Mouse (Mus musculus) cerebellum, adult 11 months (tissue): Measurements from ENCODE around the gene Asb11.

Experiments used
- DNase-seq: peaks from one replicate; pipeline ENCODE4 v3.0.0; 2022

Asb11 gene

DNA sequence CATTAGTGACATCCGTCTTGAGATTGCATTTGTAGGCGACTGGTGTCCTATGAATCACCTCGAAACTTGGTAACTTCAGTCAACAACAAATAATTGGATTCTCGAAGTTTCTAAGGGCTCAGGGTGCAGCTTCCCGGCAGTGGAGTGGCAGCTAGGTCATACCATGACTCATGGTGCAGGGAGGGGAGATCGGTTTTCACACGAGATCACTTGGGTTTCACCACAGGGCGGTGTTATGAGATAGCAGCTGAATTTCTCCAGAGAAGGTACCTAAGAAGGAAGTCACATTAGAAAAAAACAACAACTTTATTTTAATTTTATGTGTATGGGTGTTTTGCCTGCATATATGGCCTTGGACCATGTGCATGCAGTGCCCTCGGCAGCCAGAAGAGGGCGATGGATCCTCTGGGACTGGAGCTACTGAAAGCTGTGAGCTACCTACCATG is 9.3 kb downstream of the Asb11 start:
- no peak for DNase-seq

DNA sequence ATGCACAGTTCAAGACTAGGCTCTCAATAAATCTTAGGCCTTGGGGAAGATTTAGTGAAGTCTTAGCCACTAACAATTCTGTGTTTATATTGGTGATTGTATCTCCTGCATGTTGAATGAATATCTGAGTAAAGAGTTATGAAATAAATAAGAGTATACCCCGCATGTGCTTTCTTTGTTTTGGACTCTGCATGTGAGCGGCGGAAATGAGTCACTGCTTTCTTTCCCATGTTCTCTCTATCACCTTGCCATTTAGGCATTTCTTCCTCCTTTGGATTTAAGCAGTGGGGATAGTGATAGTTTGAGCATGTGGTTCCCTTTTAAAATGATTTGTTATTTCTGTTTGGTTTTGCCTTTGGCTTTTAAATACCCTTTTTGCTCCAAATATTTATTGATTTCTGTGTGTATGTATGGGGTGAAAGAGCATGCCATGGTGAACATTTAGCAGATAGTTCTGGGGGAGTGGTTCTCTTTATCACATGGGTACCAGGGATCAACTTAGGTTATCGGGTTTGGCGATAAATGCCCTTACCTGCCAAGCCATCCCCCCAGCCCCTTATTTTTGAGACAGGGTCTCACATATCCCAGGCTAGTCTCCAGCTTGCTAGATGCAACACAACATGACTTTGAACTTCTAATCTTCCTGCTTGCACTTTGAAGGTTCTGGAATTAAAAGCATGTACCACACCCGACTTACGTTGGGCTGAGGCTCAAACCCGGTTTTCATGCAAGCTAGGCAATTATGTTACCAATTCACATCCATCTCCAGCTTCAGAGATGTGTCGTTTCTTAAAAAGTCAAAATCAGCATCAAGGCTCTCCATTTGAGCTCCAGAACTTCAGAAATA is 10.3 kb downstream of the Asb11 start:
- no peak for DNase-seq

DNA sequence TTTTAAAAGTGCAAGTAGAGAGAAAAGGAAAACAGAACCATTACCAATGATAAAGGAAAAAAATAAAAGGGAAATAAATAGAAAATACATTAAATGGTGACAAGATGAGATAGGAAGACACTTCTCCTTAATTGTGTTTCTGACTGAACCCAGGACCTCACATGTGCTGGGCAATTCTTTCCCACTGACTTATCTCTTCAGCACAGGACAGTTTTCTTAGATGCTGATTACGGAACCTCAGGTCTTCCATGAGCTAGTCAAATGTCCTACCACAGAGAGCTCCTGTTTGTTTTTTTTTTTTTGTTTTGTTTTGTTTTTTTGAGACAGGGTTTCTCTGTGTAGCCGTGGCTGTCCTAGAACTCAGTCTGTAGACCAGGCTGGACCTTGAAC is 10.9 kb downstream of the Asb11 start:
- DNase-seq = no peak

DNA sequence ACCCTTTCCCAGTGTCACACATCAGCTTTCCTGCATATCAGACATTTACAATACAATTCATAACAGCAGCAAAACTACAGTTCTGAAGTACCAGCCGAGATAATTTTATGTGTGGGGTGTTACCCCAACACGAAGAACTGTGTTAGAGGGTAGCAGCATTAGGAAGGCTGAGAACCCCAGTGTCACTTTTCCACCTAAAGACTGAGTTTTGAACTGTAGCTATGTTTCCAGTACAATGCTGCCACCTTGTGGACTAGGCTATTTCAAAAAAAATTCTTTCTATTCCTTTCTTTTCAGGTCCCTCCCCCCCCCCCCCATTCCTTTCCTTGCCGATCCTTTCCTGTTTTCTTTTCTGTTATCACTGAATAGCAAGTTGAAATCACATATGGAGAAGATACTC is 12.4 kb downstream of the Asb11 start:
- DNase-seq = no peak

DNA sequence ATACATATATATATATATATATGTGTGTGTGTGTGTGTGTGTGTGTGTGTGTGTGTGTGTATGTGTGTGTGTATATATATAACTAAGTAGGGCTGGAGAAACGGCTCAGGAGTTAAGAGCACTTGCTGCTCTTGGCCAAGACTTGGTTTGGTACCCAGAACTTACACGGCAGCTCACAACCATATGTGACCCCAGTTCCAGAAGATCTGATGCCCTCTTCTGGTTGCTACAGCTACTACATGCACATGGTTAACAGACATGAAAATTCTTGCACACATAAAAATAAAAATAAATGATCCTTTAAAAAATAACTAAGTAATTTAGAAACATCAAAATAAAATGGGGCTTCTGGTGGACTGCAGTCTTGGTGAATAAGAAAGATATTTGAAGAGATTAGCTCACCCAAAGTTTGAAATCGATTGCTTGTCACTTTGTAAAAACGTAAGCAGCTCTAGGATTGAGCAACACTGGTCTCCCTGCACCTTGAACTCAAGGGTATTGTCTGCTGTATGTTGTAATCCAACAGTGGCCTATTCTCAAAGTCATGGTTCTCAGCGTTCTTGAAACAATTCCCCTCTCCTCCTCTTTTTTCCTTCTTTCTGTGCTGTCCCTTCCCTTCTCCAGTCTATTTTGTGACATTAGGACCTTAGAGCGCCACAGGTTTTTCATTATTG is 22.5 kb downstream of the Asb11 start:
- no peak for DNase-seq

- DNase-seq = no peak
Measured at GRCm38 (mm10) chrX:164502258-164502657, 65.5 kb downstream of the Asb11 start.

- DNase-seq = no peak
Measured at GRCm38 (mm10) chrX:164505709-164506498, 69.1 kb downstream of the Asb11 start, which contains the start of gene Asb9. Gene Asb9, plus strand, starts transcription at chrX:164506327.

GRCm38 (mm10) chrX:164507068-164507467 is 70.3 kb downstream of the Asb11 start:
- no peak for DNase-seq

DNA sequence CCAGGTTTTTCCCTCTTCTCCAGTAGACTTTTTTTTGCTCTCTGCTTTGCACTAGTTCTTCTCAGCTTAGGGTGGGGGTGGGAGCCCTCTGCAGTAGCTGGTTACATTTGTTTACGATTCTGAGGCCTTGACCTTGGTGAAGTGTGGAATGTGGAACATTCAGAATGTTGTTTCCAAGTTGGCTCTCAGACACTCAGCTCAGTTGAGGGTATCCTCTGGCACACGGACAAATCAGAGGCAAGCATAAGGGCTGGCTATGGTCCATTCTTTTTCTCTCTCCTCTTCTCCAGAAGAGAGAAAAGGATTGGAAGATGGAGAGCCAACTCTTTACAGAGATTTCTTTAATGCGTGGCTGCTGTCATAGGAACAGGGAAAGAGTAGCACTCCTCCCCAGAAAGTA is 71.9 kb downstream of the Asb11 start:
- no peak for DNase-seq
